Mouse (Mus musculus): ENCODE results near the gene Lpcat1. TPM values are rescaled to one million over a fixed set of nuclear protein-coding genes. Genes with fewer than 3 reads are reported as not detected.

The Lpcat1 gene
- polyA plus RNA-seq, 1 experiment from 2014 or later: 56.7 TPM

DNA sequence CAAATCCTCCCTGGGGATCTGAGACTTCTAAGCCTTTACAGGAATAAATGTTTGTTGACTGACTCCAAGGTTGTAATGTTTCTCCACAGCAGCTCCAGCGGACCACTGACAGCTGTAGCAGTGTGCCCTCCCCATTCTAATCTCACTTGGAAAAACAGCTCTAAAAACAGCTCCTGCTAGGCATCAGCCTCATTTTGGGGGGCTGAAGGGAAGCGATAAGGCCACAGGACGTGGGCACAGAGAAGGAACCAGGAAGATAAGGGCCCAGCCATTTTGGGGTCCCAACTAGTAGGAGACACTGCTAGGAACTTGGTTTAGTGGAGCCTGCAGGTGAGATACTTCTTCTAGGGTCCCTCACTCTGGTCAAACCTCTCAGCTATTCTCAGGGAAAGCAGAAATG is 68.3 kb downstream of the Lpcat1 start:
- H3K9me3 ChIP-seq (replicated peaks): no peaks in the 10 kb centered on the region
- H3K36me3 ChIP-seq: no peaks in the 10 kb centered on the region
- no peak overlapping the region for H3K27ac ChIP-seq
- DNase-seq (ENCODE audit: low spot score): no peak
- H3K4me1 ChIP-seq: peaks cover 10% of the 10 kb centered on the region
- H3K4me3 ChIP-seq: no peak overlapping the region
- peaks cover 59% of the 10 kb centered on the region for H3K27me3 ChIP-seq (ENCODE audit: low read depth, poor library complexity, severe bottlenecking)
- WGBS: 60% methylated on average over 3 of the region's 3 CpGs

- DNase-seq (ENCODE audit: low spot score): peak; percentile 64
- Histone ChIP-seq H3K4me1 (peaks cover 10% of the 10 kb centered on the region), H3K36me3 (no peaks in the 10 kb centered on the region), H3K27ac (no peak within 1 kb of the TSS), H3K9me3 (replicated peaks) (no peaks in the 10 kb centered on the region), H3K27me3 (ENCODE audit: low read depth, poor library complexity, severe bottlenecking) (peaks cover 59% of the 10 kb centered on the region), H3K4me3 (peak within 1 kb of the TSS; percentile 53)
- WGBS: under 1% methylated on average over 26 of the region's 26 CpGs
Observed at GRCm38 (mm10) chr13:73536403-73536821, 69.4 kb downstream of the Lpcat1 start, which contains the start of gene Slc6a3. Gene Slc6a3 (plus strand): TSS chr13:73536747.

GRCm38 (mm10) chr13:73536824-73537223 is 69.8 kb downstream of the Lpcat1 start:
- H3K9me3 ChIP-seq (replicated peaks): no peaks in the 10 kb centered on the region
- no peak for DNase-seq (ENCODE audit: low spot score)
- peaks cover 10% of the 10 kb centered on the region for H3K4me1 ChIP-seq
- no peak overlapping the region for H3K27ac ChIP-seq
- peaks cover 59% of the 10 kb centered on the region for H3K27me3 ChIP-seq (ENCODE audit: low read depth, poor library complexity, severe bottlenecking)
- H3K4me3 ChIP-seq: peak overlapping the region; percentile 53
- 23% methylated on average over 13 of the region's 13 CpGs for WGBS
- no peaks in the 10 kb centered on the region for H3K36me3 ChIP-seq

GRCm38 (mm10) chr13:73564201-73564600 is 97.2 kb downstream of the Lpcat1 start:
- H3K9me3 ChIP-seq (replicated peaks): no peaks in the 10 kb centered on the region
- no peaks in the 10 kb centered on the region for H3K4me1 ChIP-seq
- 90% methylated on average over 5 of the region's 5 CpGs for WGBS
- H3K36me3 ChIP-seq: no peaks in the 10 kb centered on the region
- DNase-seq (ENCODE audit: low spot score): no peak
- no peak overlapping the region for H3K4me3 ChIP-seq
- no peak overlapping the region for H3K27ac ChIP-seq
- H3K27me3 ChIP-seq (ENCODE audit: low read depth, poor library complexity, severe bottlenecking): no peaks in the 10 kb centered on the region

Other genes starting within 250 kb of the Lpcat1 start
- 2.3 and 3.8 TPM in 2 replicates for gene Irx4, start 206.7 kb upstream of the Lpcat1 start, polyA plus RNA-seq (2016; fragmentation: Nextera tagmentation; extraction: Ambion mirVana)
- 94.1 and 101 TPM in 2 replicates for gene Mrpl36, start 138.7 kb upstream of the Lpcat1 start, polyA plus RNA-seq (2016; fragmentation: Nextera tagmentation; extraction: Ambion mirVana)
- gene Ndufs6, start 138.7 kb upstream of the Lpcat1 start, polyA plus RNA-seq (2016; fragmentation: Nextera tagmentation; extraction: Ambion mirVana): 398 and 399 TPM in 2 replicates
- gene Slc6a3, start 69.5 kb downstream of the Lpcat1 start, polyA plus RNA-seq (2016; fragmentation: Nextera tagmentation; extraction: Ambion mirVana): not detected in 2 replicates
- 111 and 112 TPM in 2 replicates for gene Clptm1l, start 136.8 kb downstream of the Lpcat1 start, polyA plus RNA-seq (2016; fragmentation: Nextera tagmentation; extraction: Ambion mirVana)
- 10.4 and 12.9 TPM in 2 replicates for gene Tert, start 159.7 kb downstream of the Lpcat1 start, polyA plus RNA-seq (2016; fragmentation: Nextera tagmentation; extraction: Ambion mirVana)
- gene Slc6a18, start 210.8 kb downstream of the Lpcat1 start, polyA plus RNA-seq (2016; fragmentation: Nextera tagmentation; extraction: Ambion mirVana): not detected in 2 replicates
- not detected in 2 replicates for gene Slc6a19, start 237.7 kb downstream of the Lpcat1 start, polyA plus RNA-seq (2016; fragmentation: Nextera tagmentation; extraction: Ambion mirVana)

All from limb, embryonic 10.5 days (tissue).